Mouse (Mus musculus) liver, embryonic 16.5 days (tissue): ENCODE results near the gene Shisa7. TPM values are rescaled to one million over a fixed set of nuclear protein-coding genes. Genes with fewer than 3 reads are reported as not detected.
"Not testable (repeated sequence)": the region's sequence is repeated elsewhere in the genome, so short reads cannot be mapped to it uniquely, and the experiment has no call there.

Source experiments
- ATAC-seq: fragments of 200-750 bp; cut with Nextera tagmentation; 2 replicates; pipeline ENCODE4 v1.8.0; 2017; ENCODE audit warnings: low read depth, mild to moderate bottlenecking, moderate number of reproducible peaks, moderate library complexity
- H3K27ac ChIP-seq: fragments of 300-500 bp; sonication (generic); 2 replicates; pipeline ENCODE4 v1.5.1; 2014; ENCODE audit warnings: mild to moderate bottlenecking, low read length
- H3K27me3 ChIP-seq: fragments of 300-500 bp; sonication (generic); 2 replicates; pipeline ENCODE4 v1.6.1; 2014; ENCODE audit warnings: low read depth, low read length, mixed read lengths; ENCODE audit not compliant: control insufficient read depth, insufficient read depth
- H3K36me3 ChIP-seq: fragments of 300-500 bp; sonication (generic); 2 replicates; pipeline ENCODE4 v1.6.1; 2014; ENCODE audit warnings: mild to moderate bottlenecking; ENCODE audit not compliant: control insufficient read depth, insufficient read depth
- H3K4me1 ChIP-seq: fragments of 300-500 bp; sonication (generic); 2 replicates; pipeline ENCODE4 v1.6.1; 2014; ENCODE audit warnings: low read depth, low read length, mixed read lengths; ENCODE audit not compliant: control insufficient read depth
- H3K4me2 ChIP-seq: fragments of 300-500 bp; sonication (generic); 2 replicates; pipeline ENCODE4 v1.6.1; 2014; ENCODE audit warnings: low read depth, low read length, mixed read lengths
- H3K4me3 ChIP-seq: fragments of 300-500 bp; sonication (generic); 2 replicates; pipeline ENCODE4 v1.5.1; 2014; ENCODE audit warnings: low read depth, mild to moderate bottlenecking, low read length
- H3K9ac ChIP-seq: fragments of 300-500 bp; sonication (generic); 2 replicates; pipeline ENCODE4 v1.6.1; 2014; ENCODE audit warnings: low read depth, low read length
- H3K9me3 ChIP-seq: fragments of 300-500 bp; sonication (generic); replicated peaks from 2 replicates; pipeline ENCODE4 v1.6.1; 2016; ENCODE audit warnings: low read length; ENCODE audit not compliant: control insufficient read depth
- WGBS: fragments of 180-500 bp; shearing (Covaris S2); extraction: QIAGEN DNeasy Blood & Tissue Kit; methylation state at CpG from one replicate; pipeline ENCODE4 v1.1.7; 2014; ENCODE audit not compliant: insufficient replicate concordance; 5-methylcytosine and 5-hydroxymethylcytosine counted together
- polyA plus RNA-seq: library from polyadenylated mRNA; unstranded; fragments of >200 nt; fragmentation: Nextera tagmentation; extraction: Ambion mirVana; gene quantifications from 2 replicates; pipeline ENCODE4 v1.2.1, GENCODE M21; 2015

Shisa7 gene
- polyA plus RNA-seq, 1 experiment from 2014 or later = not detected

DNA sequence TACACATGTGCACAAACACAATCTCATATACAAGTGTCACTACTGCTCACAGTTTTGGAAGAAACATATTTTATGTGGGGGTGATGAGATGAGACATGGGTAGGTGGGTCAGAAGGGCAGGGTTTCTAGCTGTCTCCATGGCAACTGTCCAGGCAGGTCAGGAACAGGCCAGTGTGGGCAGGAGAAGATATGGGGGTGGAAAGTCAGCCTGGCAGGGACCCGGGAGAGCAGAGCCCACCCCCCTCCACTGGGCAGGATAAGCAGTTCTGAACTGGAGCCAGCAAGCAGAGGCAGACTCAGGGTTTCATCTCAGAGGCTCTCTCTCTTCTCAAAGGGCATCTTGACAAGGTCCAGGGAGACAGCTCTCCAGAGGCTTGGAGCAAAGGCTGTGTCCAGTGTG, 6.9 kb downstream of the Shisa7 start:
- Histone ChIP-seq H3K4me2 (no peak overlapping the region), H3K27ac (no peak overlapping the region), H3K27me3 (peaks cover 68% of the 10 kb centered on the region), H3K9ac (no peak overlapping the region), H3K36me3 (no peaks in the 10 kb centered on the region), H3K4me3 (no peak overlapping the region), H3K4me1 (no peaks in the 10 kb centered on the region; the same call in 1 of the 2 replicates), H3K9me3 (no peaks in the 10 kb centered on the region)
- no peak for ATAC-seq
- 11% methylated on average over 1 of the region's 1 CpGs for WGBS

DNA sequence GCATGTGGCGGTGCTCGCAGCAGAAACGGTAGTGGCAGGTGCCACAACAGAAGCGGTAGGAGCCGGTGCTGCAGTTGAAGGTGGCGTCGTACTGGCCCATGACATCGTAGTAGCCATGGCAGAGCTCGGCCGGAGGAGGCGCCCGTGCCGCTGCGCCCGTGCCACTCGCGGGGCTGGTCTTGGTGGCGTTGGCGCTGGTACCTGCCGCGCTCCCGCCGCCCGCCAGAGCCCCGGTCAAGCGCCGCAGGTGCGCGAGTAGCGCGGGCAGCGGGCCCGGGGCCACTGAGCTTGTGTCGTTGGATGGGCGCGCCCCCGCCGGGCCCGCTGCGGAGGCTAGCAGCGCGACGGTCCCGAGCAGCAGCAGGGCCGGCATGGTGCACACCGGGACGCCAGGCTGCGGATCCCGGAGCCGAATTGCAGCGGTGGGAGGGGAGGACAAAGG, 8.1 kb downstream of the Shisa7 start:
- no peaks in the 10 kb centered on the region for H3K9me3 ChIP-seq
- peak overlapping the region; percentile 56 for H3K4me2 ChIP-seq
- H3K36me3 ChIP-seq = no peaks in the 10 kb centered on the region
- ATAC-seq = 0 out of 2 replicates have a peak, but pooled peaks have one; percentile 39
- H3K4me3 ChIP-seq = peak overlapping the region; percentile 37
- H3K27ac ChIP-seq = no peak overlapping the region
- no peaks in the 10 kb centered on the region; the same call in 1 of the 2 replicates for H3K4me1 ChIP-seq
- no peak overlapping the region for H3K9ac ChIP-seq
- peaks cover 63% of the 10 kb centered on the region for H3K27me3 ChIP-seq
- WGBS = under 1% methylated on average over 51 of the region's 51 CpGs

DNA sequence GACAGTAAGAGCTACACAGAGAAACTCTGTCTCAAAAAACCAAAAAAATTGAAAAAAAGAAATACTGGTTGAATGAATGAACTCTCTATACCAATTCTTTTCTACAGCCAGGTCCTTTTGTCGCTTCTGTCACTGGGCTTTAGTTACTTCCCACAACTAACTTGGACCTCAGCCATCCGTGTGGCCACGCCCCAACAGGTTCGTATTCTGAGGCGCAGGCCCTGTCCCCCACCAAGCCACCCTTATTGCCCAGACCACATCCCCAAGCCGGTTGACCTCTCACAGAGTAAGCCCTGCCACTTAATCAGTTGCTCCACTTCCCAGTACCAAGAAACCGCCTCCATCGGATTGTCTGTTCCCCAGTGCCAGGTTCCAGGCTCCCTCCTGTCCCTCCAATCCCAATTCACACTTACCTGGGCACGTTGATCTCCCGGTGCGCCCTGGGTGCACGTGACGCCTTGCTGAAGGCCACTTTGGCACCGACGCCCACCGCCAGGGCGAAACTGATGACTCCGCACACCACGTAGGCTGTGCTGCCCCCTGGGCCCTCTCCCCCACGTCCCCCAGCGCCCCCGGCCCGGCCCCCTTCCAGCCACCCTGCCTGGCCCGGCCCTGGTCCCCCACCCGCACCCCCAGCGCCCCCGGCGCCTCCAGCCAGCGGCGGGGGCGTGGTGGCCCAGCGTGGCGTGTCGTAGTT, 8.7 kb downstream of the Shisa7 start:
- Histone ChIP-seq H3K27me3 (peaks cover 62% of the 10 kb centered on the region), H3K9ac (no peak overlapping the region)
- no peak for ATAC-seq

DNA sequence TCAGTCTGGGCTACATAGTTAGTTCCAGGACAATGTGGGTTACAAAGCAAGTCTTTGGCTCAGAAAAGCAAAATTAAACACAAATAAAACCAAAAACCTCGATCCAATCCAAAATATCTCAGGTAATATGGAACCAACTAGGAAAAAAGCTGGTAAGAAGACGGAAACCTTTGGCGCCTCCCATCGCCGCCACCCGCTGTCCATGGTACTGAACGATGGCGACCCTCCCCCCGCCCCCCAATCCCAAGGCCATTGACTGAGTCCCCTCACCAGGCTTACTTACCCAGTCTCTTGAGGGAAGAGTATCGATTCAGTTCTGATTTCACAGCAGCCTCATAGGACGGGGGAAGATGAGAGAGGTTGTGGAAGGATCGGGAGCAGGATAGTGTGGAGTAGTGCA, 14.0 kb downstream of the Shisa7 start:
- H3K4me2 ChIP-seq = no peak overlapping the region
- no peaks in the 10 kb centered on the region for H3K36me3 ChIP-seq
- no peak overlapping the region for H3K9ac ChIP-seq
- H3K4me1 ChIP-seq = no peaks in the 10 kb centered on the region
- no peak overlapping the region for H3K4me3 ChIP-seq
- H3K9me3 ChIP-seq = no peaks in the 10 kb centered on the region
- no peak for ATAC-seq
- peaks cover 33% of the 10 kb centered on the region for H3K27me3 ChIP-seq
- H3K27ac ChIP-seq = no peak overlapping the region
- 6% methylated on average over 12 of the region's 12 CpGs for WGBS

More for the DNA sequence above, 8.7 kb downstream of the Shisa7 start:
- peak overlapping the region; percentile 56 for H3K4me2 ChIP-seq
- WGBS = 3% methylated on average over 31 of the region's 34 CpGs
- H3K4me1 ChIP-seq = no peaks in the 10 kb centered on the region; the same call in 1 of the 2 replicates
- H3K36me3 ChIP-seq = no peaks in the 10 kb centered on the region
- no peaks in the 10 kb centered on the region for H3K9me3 ChIP-seq
- H3K27ac ChIP-seq = no peak overlapping the region
- peak overlapping the region; percentile 37 for H3K4me3 ChIP-seq

DNA sequence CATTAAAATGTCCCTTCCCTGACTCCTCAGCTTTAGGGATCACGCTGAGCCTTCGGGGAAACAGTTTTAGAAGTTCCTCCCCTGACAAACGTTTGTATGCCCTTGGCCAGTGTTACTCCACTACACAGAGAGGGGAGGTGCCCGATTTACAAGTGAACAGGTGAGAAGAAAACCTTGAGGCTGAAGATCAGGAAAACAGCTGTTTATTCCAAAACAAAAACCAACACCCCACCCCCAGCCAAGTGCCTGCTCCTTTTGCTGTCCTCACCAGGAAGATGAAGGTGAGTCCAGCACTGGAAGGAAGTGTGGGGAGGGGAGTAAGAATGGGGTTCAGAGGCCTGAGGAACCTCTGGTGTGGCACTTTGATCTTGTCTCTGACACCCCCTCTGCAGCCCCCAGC, 19.1 kb downstream of the Shisa7 start:
- Histone ChIP-seq H3K36me3 (no peaks in the 10 kb centered on the region), H3K4me2 (no peak overlapping the region), H3K27ac (no peak overlapping the region), H3K4me1 (no peaks in the 10 kb centered on the region), H3K4me3 (no peak overlapping the region), H3K9me3 (no peaks in the 10 kb centered on the region), H3K9ac (no peak overlapping the region), H3K27me3 (peaks cover 6% of the 10 kb centered on the region)
- ATAC-seq = no peak
- WGBS = 30% methylated on average over 4 of the region's 4 CpGs

DNA sequence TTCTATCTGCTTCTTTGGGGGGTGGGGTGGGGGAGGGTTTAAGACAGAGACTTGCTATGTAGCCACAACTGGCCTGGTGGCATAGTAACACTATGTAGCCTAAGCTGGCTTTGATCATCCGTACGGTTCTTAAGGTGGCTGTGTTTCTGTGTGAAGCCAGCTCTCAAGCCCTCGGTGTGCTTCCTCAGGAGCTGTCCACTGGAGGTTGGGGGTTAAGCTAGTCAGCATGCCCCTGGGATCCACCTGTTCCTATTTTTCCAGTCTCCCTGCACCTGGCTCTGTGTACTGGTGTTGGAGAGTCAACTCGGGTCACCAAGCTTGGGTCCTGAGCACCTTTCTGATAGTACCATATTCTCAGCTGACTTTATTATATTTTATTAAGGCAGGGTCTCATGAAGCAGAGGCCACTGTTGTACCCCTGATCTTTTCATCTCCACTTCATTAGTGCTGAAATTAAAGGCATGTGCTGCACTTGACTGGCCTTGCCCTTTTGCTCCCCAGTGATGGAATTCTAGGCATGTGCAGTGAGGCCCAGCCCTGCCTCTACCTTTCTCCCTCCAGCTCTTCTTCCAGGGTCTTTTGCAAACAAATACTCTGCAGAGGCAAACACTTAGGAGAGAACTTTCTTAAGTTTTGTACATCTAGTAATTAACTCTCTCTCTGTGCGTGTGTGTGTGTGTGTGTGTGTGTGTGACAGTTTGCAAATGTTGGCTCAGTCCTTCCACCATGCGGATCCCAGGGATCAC, 22.2 kb downstream of the Shisa7 start:
- ATAC-seq = no peak
- Histone ChIP-seq H3K27ac (no peak overlapping the region), H3K4me2 (no peak overlapping the region), H3K9me3 (no peaks in the 10 kb centered on the region), H3K36me3 (no peaks in the 10 kb centered on the region), H3K4me1 (no peaks in the 10 kb centered on the region), H3K9ac (no peak overlapping the region), H3K27me3 (no peaks in the 10 kb centered on the region), H3K4me3 (no peak overlapping the region)
- 64% methylated on average over 6 of the region's 6 CpGs for WGBS

DNA sequence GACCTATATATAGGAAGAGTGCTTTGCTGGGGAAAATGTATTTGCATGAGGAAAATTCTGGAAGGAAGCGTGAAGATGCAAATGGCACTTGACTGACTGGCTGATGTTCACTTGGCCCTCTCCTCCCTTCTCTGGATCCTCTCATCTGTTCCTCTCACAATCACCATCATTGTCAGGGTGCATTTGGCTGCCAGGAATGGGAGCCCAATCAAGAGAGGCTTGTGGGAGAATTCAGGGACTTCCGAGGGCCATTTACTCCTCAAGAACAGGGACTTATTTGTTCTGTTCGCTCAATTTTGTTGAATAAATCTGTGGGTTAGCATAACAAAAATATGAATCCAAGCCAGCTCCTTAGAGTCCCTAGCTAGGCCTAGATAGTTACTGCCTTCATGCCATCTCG, 22.8 kb downstream of the Shisa7 start:
- no peak overlapping the region for H3K9ac ChIP-seq
- H3K4me3 ChIP-seq = no peak overlapping the region
- H3K36me3 ChIP-seq = no peaks in the 10 kb centered on the region
- WGBS = 62% methylated on average over 4 of the region's 4 CpGs
- H3K27ac ChIP-seq = no peak overlapping the region
- H3K27me3 ChIP-seq = no peaks in the 10 kb centered on the region
- ATAC-seq = no peak
- no peaks in the 10 kb centered on the region for H3K9me3 ChIP-seq
- H3K4me1 ChIP-seq = no peaks in the 10 kb centered on the region
- no peak overlapping the region for H3K4me2 ChIP-seq

DNA sequence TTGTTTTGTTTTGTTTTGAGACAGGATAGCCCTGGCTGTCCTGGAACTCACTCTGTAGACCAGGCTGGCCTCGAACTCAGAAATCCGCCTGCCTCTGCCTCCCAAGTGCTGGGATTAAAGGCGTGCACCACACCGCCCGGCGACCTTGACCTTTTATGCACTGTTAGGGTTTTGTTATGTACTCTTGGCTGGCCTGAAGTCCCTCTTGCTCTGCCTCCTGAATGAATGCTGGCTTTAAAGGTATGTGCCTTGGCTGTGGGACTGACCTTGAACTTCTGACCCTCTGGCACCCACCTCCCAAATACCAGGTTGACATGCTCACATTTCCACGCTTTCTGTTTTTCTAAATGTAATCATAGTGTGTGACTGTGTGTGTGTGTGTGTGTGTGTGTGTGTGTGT, 23.6 kb downstream of the Shisa7 start:
- H3K9me3 ChIP-seq, H3K4me1 ChIP-seq, H3K36me3 ChIP-seq, H3K9ac ChIP-seq, H3K4me3 ChIP-seq, H3K27me3 ChIP-seq, H3K4me2 ChIP-seq, ATAC-seq, H3K27ac ChIP-seq: not testable (repeated sequence)
- 74% methylated on average over 7 of the region's 7 CpGs for WGBS

DNA sequence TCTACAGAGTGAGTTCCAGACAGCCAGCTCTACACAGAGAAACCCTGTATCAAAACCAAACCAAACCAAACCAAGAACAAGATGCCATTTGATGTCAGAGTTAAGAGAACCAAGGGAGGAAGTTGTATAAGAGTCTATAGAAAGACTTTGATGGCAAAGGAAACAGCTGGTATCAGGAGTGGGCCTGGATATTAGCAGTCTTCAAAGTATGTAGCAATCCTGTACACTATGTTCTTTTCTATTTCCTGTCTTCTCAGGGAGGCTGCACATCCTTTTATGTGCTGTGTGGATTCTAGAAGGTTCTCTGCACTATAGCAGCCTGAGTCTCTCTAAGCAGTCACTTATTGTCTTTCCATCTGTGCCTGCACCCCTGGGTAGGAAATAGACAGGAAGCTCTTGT, 27.9 kb downstream of the Shisa7 start:
- Histone ChIP-seq H3K9me3 (no peaks in the 10 kb centered on the region), H3K27ac (no peak overlapping the region), H3K4me3 (no peak overlapping the region), H3K9ac (no peak overlapping the region), H3K36me3 (no peaks in the 10 kb centered on the region), H3K4me1 (peaks cover 5% of the 10 kb centered on the region), H3K27me3 (no peaks in the 10 kb centered on the region), H3K4me2 (no peak overlapping the region)
- ATAC-seq = no peak
